Mouse (Mus musculus) forebrain, embryonic 11.5 days (tissue): ENCODE data around the gene Pcgf2. TPM values are rescaled to one million over a fixed set of nuclear protein-coding genes. Genes with fewer than 3 reads are reported as not detected.

ENCODE experiments used
- ATAC-seq: fragments of 200-750 bp; cut with Nextera tagmentation; replicated peaks from 2 replicates; pipeline ENCODE4 v1.8.0; 2017; ENCODE audit warnings: moderate TSS enrichment; ENCODE audit not compliant: low FRiP score
- DNase-seq: peaks from one replicate; pipeline ENCODE4 v3.0.0-alpha.2; 2017; ENCODE audit warnings: low spot score
- H3K27ac ChIP-seq: fragments of 300-500 bp; sonication (generic); 2 replicates; pipeline ENCODE4 v1.5.1; 2014; ENCODE audit warnings: low read depth, low read length
- H3K27me3 ChIP-seq: fragments of 300-500 bp; sonication (generic); 2 replicates; pipeline ENCODE4 v1.6.1; 2014; ENCODE audit warnings: mild to moderate bottlenecking, low read length, mixed read lengths; ENCODE audit not compliant: control insufficient read depth, insufficient read depth
- H3K36me3 ChIP-seq: fragments of 300-500 bp; sonication (generic); 2 replicates; pipeline ENCODE4 v1.6.1; 2014; ENCODE audit warnings: mild to moderate bottlenecking, low read length, moderate library complexity, mixed read lengths; ENCODE audit not compliant: control insufficient read depth, insufficient read depth
- H3K4me1 ChIP-seq: fragments of 300-500 bp; sonication (generic); replicated peaks from 2 replicates; pipeline ENCODE4 v1.6.1; 2014; ENCODE audit warnings: low read length, mixed read lengths; ENCODE audit not compliant: control insufficient read depth, insufficient read depth
- H3K4me2 ChIP-seq: fragments of 300-500 bp; sonication (generic); 2 replicates; pipeline ENCODE4 v1.6.1; 2014; ENCODE audit warnings: low read depth, mild to moderate bottlenecking, low read length, moderate library complexity, mixed read lengths; ENCODE audit not compliant: severe bottlenecking
- H3K4me3 ChIP-seq: fragments of 300-500 bp; sonication (generic); 2 replicates; pipeline ENCODE4 v1.5.1; 2014; ENCODE audit warnings: low read depth, low read length
- H3K9ac ChIP-seq: fragments of 300-500 bp; sonication (generic); 2 replicates; pipeline ENCODE4 v1.6.1; 2014; ENCODE audit warnings: low read length
- H3K9me3 ChIP-seq: fragments of 300-500 bp; sonication (generic); 2 replicates; pipeline ENCODE4 v1.6.1; 2016; ENCODE audit warnings: low read length, mixed read lengths; ENCODE audit not compliant: control insufficient read depth
- WGBS: fragments of 180-500 bp; shearing (Covaris S2); extraction: QIAGEN DNeasy Blood & Tissue Kit; methylation state at CpG from one replicate; pipeline ENCODE4 v1.1.7; 2014; 5-methylcytosine and 5-hydroxymethylcytosine counted together
- polyA plus RNA-seq: library from polyadenylated mRNA; unstranded; fragments of >200 nt; fragmentation: Nextera tagmentation; extraction: Ambion mirVana; gene quantifications from 2 replicates; pipeline ENCODE4 v1.2.1, GENCODE M21; 2014

The Pcgf2 gene
- polyA plus RNA-seq, 1 experiment from 2014 or later = 25.9 TPM

GRCm38 (mm10) chr11:97664771-97665240, 35.5 kb downstream of the Pcgf2 start:
- Histone ChIP-seq H3K4me3 (peak overlapping the region; percentile 96), H3K9me3 (no peaks in the 10 kb centered on the region), H3K9ac (no peak overlapping the region), H3K4me2 (peak overlapping the region; percentile 88), H3K27ac (no peak overlapping the region), H3K27me3 (peaks cover 14% of the 10 kb centered on the region), H3K36me3 (peaks cover 11% of the 10 kb centered on the region), H3K4me1 (peaks cover 19% of the 10 kb centered on the region)
- ATAC-seq (no peak), DNase-seq (peak; percentile 54)
- WGBS = 23% methylated on average over 6 of the region's 6 CpGs

GRCm38 (mm10) chr11:97664339-97664665, 36.0 kb downstream of the Pcgf2 start:
- Histone ChIP-seq H3K9ac (peak overlapping the region; percentile 92), H3K4me3 (peak overlapping the region; percentile 96), H3K9me3 (no peaks in the 10 kb centered on the region), H3K36me3 (peaks cover 8% of the 10 kb centered on the region), H3K4me1 (peaks cover 20% of the 10 kb centered on the region), H3K4me2 (peak overlapping the region; percentile 88), H3K27ac (no peak overlapping the region; the same call in 1 of the 2 replicates), H3K27me3 (peaks cover 14% of the 10 kb centered on the region)
- WGBS = 0% methylated on average over 6 of the region's 8 CpGs
- no peak for DNase-seq
- no peak for ATAC-seq

- Histone ChIP-seq H3K4me3 (peak overlapping the region; percentile 96), H3K36me3 (peaks cover 8% of the 10 kb centered on the region), H3K9me3 (no peaks in the 10 kb centered on the region), H3K4me2 (peak overlapping the region; percentile 88), H3K27me3 (peaks cover 14% of the 10 kb centered on the region), H3K27ac (peak overlapping the region; percentile 80), H3K9ac (peak overlapping the region; percentile 92), H3K4me1 (peaks cover 20% of the 10 kb centered on the region)
- ATAC-seq (no peak), DNase-seq (peak; percentile 80)
- WGBS = 1% methylated on average over 30 of the region's 57 CpGs
Measured at GRCm38 (mm10) chr11:97663528-97664338, 36.6 kb downstream of the Pcgf2 start.

- Histone ChIP-seq H3K9me3 (no peaks in the 10 kb centered on the region), H3K9ac (peak within 1 kb of the TSS; percentile 92), H3K36me3 (peaks cover 8% of the 10 kb centered on the region), H3K4me3 (peak within 1 kb of the TSS; percentile 96), H3K27ac (peak within 1 kb of the TSS; percentile 80), H3K27me3 (peaks cover 14% of the 10 kb centered on the region), H3K4me2 (peak within 1 kb of the TSS; percentile 88), H3K4me1 (peaks cover 20% of the 10 kb centered on the region)
- ATAC-seq (peak; percentile 52; the same call in 1 of the 2 replicates), DNase-seq (peak; percentile 90)
- under 1% methylated on average over 44 of the region's 76 CpGs for WGBS
Measured at GRCm38 (mm10) chr11:97662893-97663527, 37.3 kb downstream of the Pcgf2 start, which contains the start of gene Mllt6. Mllt6 (plus strand) TSS chr11:97663414.

- peaks cover 20% of the 10 kb centered on the region for H3K4me1 ChIP-seq
- peaks cover 14% of the 10 kb centered on the region for H3K27me3 ChIP-seq
- DNase-seq (peak; percentile 60), ATAC-seq (no peak)
- H3K4me2 ChIP-seq = peak overlapping the region; percentile 88
- WGBS = 2% methylated on average over 21 of the region's 21 CpGs
- peak overlapping the region; percentile 80 for H3K27ac ChIP-seq
- H3K9ac ChIP-seq = peak overlapping the region; percentile 92
- H3K4me3 ChIP-seq = peak overlapping the region; percentile 96
- H3K9me3 ChIP-seq = no peaks in the 10 kb centered on the region
- peaks cover 6% of the 10 kb centered on the region for H3K36me3 ChIP-seq
Measured at GRCm38 (mm10) chr11:97662207-97662892, 37.9 kb downstream of the Pcgf2 start.

GRCm38 (mm10) chr11:97661648-97662133, 38.6 kb downstream of the Pcgf2 start:
- H3K27ac ChIP-seq = no peak overlapping the region; the same call in 1 of the 2 replicates
- H3K9ac ChIP-seq = peak overlapping the region; percentile 35
- peaks cover 14% of the 10 kb centered on the region for H3K27me3 ChIP-seq
- peak overlapping the region; percentile 19 for H3K4me3 ChIP-seq
- no peak for ATAC-seq
- H3K4me1 ChIP-seq = peaks cover 20% of the 10 kb centered on the region
- H3K36me3 ChIP-seq = peaks cover 3% of the 10 kb centered on the region
- DNase-seq = peak; percentile 79
- under 1% methylated on average over 20 of the region's 20 CpGs for WGBS
- no peaks in the 10 kb centered on the region for H3K9me3 ChIP-seq
- H3K4me2 ChIP-seq = peak overlapping the region; percentile 88

GRCm38 (mm10) chr11:97660734-97661647, 39.3 kb downstream of the Pcgf2 start:
- Histone ChIP-seq H3K4me2 (peak overlapping the region; percentile 90), H3K4me3 (peak overlapping the region; percentile 63), H3K9ac (peak overlapping the region; percentile 77; the same call in 1 of the 2 replicates), H3K4me1 (peaks cover 20% of the 10 kb centered on the region), H3K36me3 (peaks cover 2% of the 10 kb centered on the region), H3K27ac (no peak overlapping the region; the same call in 1 of the 2 replicates), H3K27me3 (peaks cover 14% of the 10 kb centered on the region), H3K9me3 (no peaks in the 10 kb centered on the region)
- WGBS = 2% methylated on average over 27 of the region's 27 CpGs
- DNase-seq = no peak
- ATAC-seq = no peak
